Mouse (Mus musculus): ENCODE results near the gene Atn1.

The Atn1 gene

GRCm38 (mm10) chr6:124740211-124740887 lies 16.0 kb downstream of the Atn1 start:
- DNase-seq (ENCODE audit: low spot score) = no peak

GRCm38 (mm10) chr6:124739231-124739796 lies 17.0 kb downstream of the Atn1 start:
- no peak for DNase-seq (ENCODE audit: low spot score)

GRCm38 (mm10) chr6:124738511-124739023 lies 17.8 kb downstream of the Atn1 start, which contains the start of gene Ptpn6:
TSS of gene Ptpn6 (minus strand) at chr6:124738714.
- no peak for DNase-seq (ENCODE audit: low spot score)

GRCm38 (mm10) chr6:124737040-124737439 lies 19.3 kb downstream of the Atn1 start:
- DNase-seq (ENCODE audit: low spot score) = no peak

GRCm38 (mm10) chr6:124734417-124734816 lies 21.9 kb downstream of the Atn1 start:
- no peak for DNase-seq (ENCODE audit: low spot score)

- DNase-seq (ENCODE audit: low spot score) = no peak
Measured at GRCm38 (mm10) chr6:124732476-124733370, 23.6 kb downstream of the Atn1 start.

- no peak for DNase-seq (ENCODE audit: low spot score)
Measured at GRCm38 (mm10) chr6:124731038-124731437, 25.3 kb downstream of the Atn1 start.

GRCm38 (mm10) chr6:124729850-124730705 lies 26.2 kb downstream of the Atn1 start:
- DNase-seq (ENCODE audit: low spot score) = no peak

GRCm38 (mm10) chr6:124728621-124729020 lies 27.7 kb downstream of the Atn1 start:
- no peak for DNase-seq (ENCODE audit: low spot score)

- DNase-seq (ENCODE audit: low spot score) = no peak
Measured at GRCm38 (mm10) chr6:124724472-124724871, 31.9 kb downstream of the Atn1 start.

GRCm38 (mm10) chr6:124723541-124723940 lies 32.8 kb downstream of the Atn1 start:
- DNase-seq (ENCODE audit: low spot score) = no peak

- no peak for DNase-seq (ENCODE audit: low spot score)
Measured at GRCm38 (mm10) chr6:124722876-124723473, 33.3 kb downstream of the Atn1 start.

GRCm38 (mm10) chr6:124720904-124721303 lies 35.4 kb downstream of the Atn1 start:
- DNase-seq (ENCODE audit: low spot score) = no peak

GRCm38 (mm10) chr6:124719354-124719978 lies 36.9 kb downstream of the Atn1 start:
- no peak for DNase-seq (ENCODE audit: low spot score)

GRCm38 (mm10) chr6:124718703-124719102 lies 37.6 kb downstream of the Atn1 start:
- no peak for DNase-seq (ENCODE audit: low spot score)

GRCm38 (mm10) chr6:124717968-124718367 lies 38.4 kb downstream of the Atn1 start:
- DNase-seq (ENCODE audit: low spot score) = no peak

- DNase-seq (ENCODE audit: low spot score) = no peak
Measured at GRCm38 (mm10) chr6:124716864-124717490, 39.3 kb downstream of the Atn1 start.

GRCm38 (mm10) chr6:124712918-124713317 lies 43.4 kb downstream of the Atn1 start:
- DNase-seq (ENCODE audit: low spot score) = no peak

GRCm38 (mm10) chr6:124711824-124712782 lies 44.2 kb downstream of the Atn1 start, which contains the start of the genes Emg1 and Phb2:
TSS of gene Emg1 (minus strand) at chr6:124712178.
TSS of gene Phb2 (plus strand) at chr6:124712336.
- DNase-seq (ENCODE audit: low spot score) = peak; percentile 94
